Mouse (Mus musculus) ES-Bruce4 (cell line): Measurements from ENCODE around the gene Fstl3. TPM values are rescaled to one million over a fixed set of nuclear protein-coding genes. Genes with fewer than 3 reads are reported as not detected.

Experiments used
- H3K27ac ChIP-seq: 2 replicates; pipeline ENCODE4 v1.5.1; 2012; ENCODE audit warnings: low read length, inconsistent platforms; ENCODE audit not compliant: insufficient read depth
- H3K27me3 ChIP-seq: 2 replicates; pipeline ENCODE4 v1.6.1; 2012; ENCODE audit warnings: mild to moderate bottlenecking, low read length, inconsistent platforms; ENCODE audit not compliant: control insufficient read depth, poor library complexity, insufficient read depth, severe bottlenecking
- H3K36me3 ChIP-seq: 2 replicates; pipeline ENCODE4 v1.6.1; 2012; ENCODE audit warnings: inconsistent platforms, mild to moderate bottlenecking, low read length, moderate library complexity; ENCODE audit not compliant: control insufficient read depth, poor library complexity, insufficient read depth, severe bottlenecking
- H3K4me1 ChIP-seq: one replicate; pipeline ENCODE4 v1.8.1; 2011; ENCODE audit warnings: low read length; ENCODE audit not compliant: control insufficient read depth, insufficient read depth
- H3K4me3 ChIP-seq: 2 replicates; pipeline ENCODE4 v1.5.1; 2011; ENCODE audit warnings: low read depth, mild to moderate bottlenecking, low read length
- H3K9ac ChIP-seq: 2 replicates; pipeline ENCODE4 v1.6.1; 2012; ENCODE audit warnings: low read depth, mild to moderate bottlenecking, inconsistent platforms; ENCODE audit not compliant: poor library complexity, severe bottlenecking
- H3K9me3 ChIP-seq: replicated peaks from 2 replicates; pipeline ENCODE4 v1.6.1; 2012; ENCODE audit warnings: mild to moderate bottlenecking, low read length, inconsistent platforms; ENCODE audit not compliant: control insufficient read depth, poor library complexity, insufficient read depth, severe bottlenecking
- CTCF ChIP-seq: IDR thresholded peaks from one replicate; pipeline ENCODE4 v1.8.1; 2011; ENCODE audit warnings: low read depth, low read length
- EP300 ChIP-seq: IDR thresholded peaks from 2 replicates; pipeline ENCODE4 v1.6.1; 2011; ENCODE audit warnings: low read depth, low read length; ENCODE audit not compliant: insufficient read depth
- POLR2A ChIP-seq: IDR thresholded peaks from one replicate; pipeline ENCODE4 v1.8.1; 2011; ENCODE audit warnings: low read length; ENCODE audit not compliant: insufficient read depth
- polyA plus RNA-seq: library from polyadenylated mRNA; stranded (reverse); fragments of >200 nt; gene quantifications from 2 replicates; pipeline ENCODE4 v1.2.4, GENCODE M21; 2011; ENCODE audit warnings: low read depth; ENCODE audit not compliant: missing spikeins, insufficient read depth, insufficient read length

The Fstl3 gene
- polyA plus RNA-seq, 1 experiment, result 7.7 TPM

DNA sequence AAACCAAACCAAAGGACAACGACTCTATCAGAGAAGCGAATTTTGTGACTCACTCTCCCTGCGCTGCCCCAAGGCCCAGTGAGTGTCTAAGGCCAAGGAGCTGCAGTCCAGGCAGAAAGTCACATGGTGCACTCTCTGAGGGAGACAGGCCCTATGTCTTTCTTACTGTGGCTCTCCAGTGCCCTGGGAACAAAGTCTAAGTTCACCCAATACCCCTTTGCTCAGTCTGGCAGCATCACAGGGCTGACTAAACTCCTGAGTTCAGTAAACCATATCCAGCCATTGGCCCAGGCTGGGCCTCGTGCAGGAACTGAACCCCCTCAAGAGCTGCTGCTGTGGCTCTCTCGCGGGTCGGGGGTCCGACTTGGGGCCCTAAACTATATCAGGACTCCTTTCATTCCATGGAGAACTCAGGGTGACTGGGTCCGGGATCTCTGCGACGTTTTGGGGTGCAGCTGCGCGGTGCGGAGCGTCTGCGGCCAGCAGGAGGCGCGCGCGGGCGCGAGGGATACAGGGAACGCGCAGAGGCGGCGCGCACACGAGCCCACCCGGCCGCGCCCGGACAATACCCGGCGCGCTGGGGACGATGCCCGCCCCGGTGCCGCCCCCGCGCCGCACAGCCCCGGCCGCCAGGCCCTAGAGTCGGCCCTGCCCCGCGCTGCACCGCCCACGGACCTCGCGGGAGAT is 16.1 kb downstream of the Fstl3 start, which contains the start of gene Palm:
TSS of gene Palm (plus strand) at position 522 of the 687 bp plus-strand sequence.
- peak; percentile 78 for TF ChIP-seq CTCF
- no peak for TF ChIP-seq POLR2A
- TF ChIP-seq EP300, result 0 out of 2 replicates have a peak, but pooled peaks have one; percentile 39
- H3K36me3 ChIP-seq, result no peaks in the 10 kb centered on the region
- peaks cover 2% of the 10 kb centered on the region for H3K4me1 ChIP-seq
- H3K27ac ChIP-seq, result no peak within 1 kb of the TSS
- peak within 1 kb of the TSS; percentile 91 for H3K9ac ChIP-seq
- H3K27me3 ChIP-seq, result no peaks in the 10 kb centered on the region
- no peaks in the 10 kb centered on the region for H3K9me3 ChIP-seq
- peak within 1 kb of the TSS; percentile 88 for H3K4me3 ChIP-seq

- Histone ChIP-seq H3K9me3 (no peaks in the 10 kb centered on the region), H3K36me3 (no peaks in the 10 kb centered on the region), H3K9ac (peak overlapping the region; percentile 91), H3K27ac (no peak overlapping the region), H3K4me3 (peak overlapping the region; percentile 88), H3K4me1 (peaks cover 3% of the 10 kb centered on the region), H3K27me3 (no peaks in the 10 kb centered on the region)
- TF ChIP-seq CTCF, result no peak
- TF ChIP-seq POLR2A, result no peak
- no peak for TF ChIP-seq EP300
Measured at GRCm38 (mm10) chr10:79793738-79794490, 16.8 kb downstream of the Fstl3 start.

DNA sequence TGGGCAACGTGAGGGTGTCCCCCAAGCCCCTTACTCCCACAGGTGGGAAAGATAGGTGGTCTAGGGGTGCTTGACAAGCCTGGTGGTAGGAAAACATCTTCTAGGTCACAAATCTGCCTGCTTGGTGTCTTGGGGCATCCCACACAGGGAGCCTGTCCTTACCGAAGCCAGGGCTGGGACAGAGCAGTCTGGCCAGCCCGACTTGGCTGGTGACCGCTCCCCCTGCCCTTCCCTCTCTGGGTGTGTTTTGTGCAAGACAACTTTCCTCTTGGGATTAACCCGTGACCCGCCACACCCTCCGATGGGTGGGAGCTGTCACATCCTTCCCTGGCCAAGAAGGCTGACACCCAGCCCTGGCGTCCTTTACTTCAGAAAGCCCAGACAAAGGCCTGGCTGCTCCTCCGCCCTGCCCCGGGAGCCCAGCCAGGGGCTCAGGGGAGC is 17.4 kb downstream of the Fstl3 start:
- Histone ChIP-seq H3K27me3 (no peaks in the 10 kb centered on the region), H3K27ac (no peak overlapping the region), H3K9ac (peak overlapping the region; percentile 91), H3K9me3 (no peaks in the 10 kb centered on the region), H3K36me3 (no peaks in the 10 kb centered on the region), H3K4me1 (peaks cover 3% of the 10 kb centered on the region), H3K4me3 (peak overlapping the region; percentile 88)
- TF ChIP-seq POLR2A (no peak), EP300 (no peak), CTCF (no peak)

- no peaks in the 10 kb centered on the region for H3K27me3 ChIP-seq
- H3K9ac ChIP-seq, result no peak overlapping the region
- TF ChIP-seq POLR2A, result no peak
- TF ChIP-seq CTCF, result no peak
- TF ChIP-seq EP300, result no peak
- H3K4me3 ChIP-seq, result no peak overlapping the region
- H3K9me3 ChIP-seq, result no peaks in the 10 kb centered on the region
- H3K36me3 ChIP-seq, result no peaks in the 10 kb centered on the region
- peaks cover 3% of the 10 kb centered on the region for H3K4me1 ChIP-seq
- H3K27ac ChIP-seq, result no peak overlapping the region
Measured at GRCm38 (mm10) chr10:79795905-79796304, 18.8 kb downstream of the Fstl3 start.

DNA sequence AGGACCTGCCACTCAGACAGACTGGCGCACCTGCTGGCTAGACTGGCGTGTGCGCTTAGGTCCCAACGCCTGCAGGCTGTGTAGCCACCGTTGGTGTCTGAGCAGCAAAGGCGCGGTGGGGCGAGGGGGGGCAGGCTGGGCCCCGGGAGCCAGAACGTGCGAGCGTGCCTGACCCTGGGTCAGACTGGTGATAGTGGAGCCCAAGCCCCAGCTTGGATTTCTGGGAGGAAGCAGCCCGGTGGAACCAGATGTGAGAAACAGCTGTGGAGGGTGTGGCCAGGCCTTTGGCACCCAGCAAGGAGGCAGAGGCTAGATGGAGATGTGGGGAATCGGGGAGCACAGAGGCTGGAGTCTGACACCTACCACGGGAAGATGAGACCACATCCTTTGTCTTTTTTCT is 20.3 kb downstream of the Fstl3 start:
- Histone ChIP-seq H3K36me3 (no peaks in the 10 kb centered on the region), H3K27ac (no peak overlapping the region), H3K4me3 (no peak overlapping the region), H3K4me1 (peaks cover 3% of the 10 kb centered on the region), H3K27me3 (no peaks in the 10 kb centered on the region), H3K9me3 (no peaks in the 10 kb centered on the region), H3K9ac (no peak overlapping the region)
- TF ChIP-seq CTCF (no peak), EP300 (0 out of 2 replicates have a peak, but pooled peaks have one; percentile 53)
